Comparison of ENCODE assay signal across 12 mouse cellular contexts in the genomic region with DNA sequence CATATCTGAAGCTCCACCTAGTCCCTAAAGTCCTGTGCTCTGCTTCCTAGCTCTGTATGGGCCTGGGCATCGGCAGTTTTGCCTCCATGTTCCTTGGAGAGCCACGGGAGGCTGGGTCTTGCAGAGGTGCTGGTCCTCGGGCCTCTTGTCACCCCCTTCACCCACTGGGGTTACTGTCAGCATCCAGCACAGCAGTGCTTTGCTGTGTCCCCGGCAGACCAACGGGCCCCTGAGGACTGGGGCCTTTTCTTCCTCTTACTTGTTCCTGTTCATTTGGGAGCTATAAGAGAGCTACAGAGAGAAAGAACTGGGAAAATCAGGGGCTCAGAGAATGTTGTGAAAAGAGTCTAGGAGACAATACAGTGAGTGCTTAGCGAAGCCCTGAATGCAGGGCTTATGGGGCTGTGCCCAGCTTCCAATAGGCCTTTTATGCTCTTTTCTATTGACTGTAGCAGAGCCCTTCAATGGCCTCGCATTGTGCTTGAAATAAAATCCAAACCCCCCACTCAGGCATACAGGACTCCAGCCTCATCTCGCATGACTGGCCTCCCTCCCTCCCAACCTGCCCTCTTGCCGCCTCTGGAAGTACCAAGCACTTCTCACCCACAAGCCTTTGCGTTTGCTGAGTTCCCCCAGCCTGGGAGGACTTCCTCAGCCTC.
A peak's percentile ranks its signal among the peaks of the same experiment; 100 is the strongest.
DNase-seq lines count a peak whose midpoint lies in the region; ATAC-seq and TF ChIP-seq lines count a peak whose summit lies in the region.
"Had no signal": no experiment of that assay in that cellular context is flagged by ENCODE, and none has a peak within 500 bp of the region (broad histone marks: within the 10 kb centered on the region; RNA-seq: fewer than 3 reads in every experiment).

No protein-coding gene starts in this region.

- H3K4me3 ChIP-seq in forebrain, postnatal 0 days (ENCODE audit: low read depth, low read length): no peak overlapping the region
- H3K4me3 ChIP-seq in midbrain, embryonic 11.5 days (ENCODE audit: low read depth, low read length): no peak overlapping the region
- no peak overlapping the region for H3K4me3 ChIP-seq in olfactory bulb, adult 2 months (ENCODE audit: insufficient read depth, low read depth, low read length)
- no peak overlapping the region for H3K4me3 ChIP-seq in liver, embryonic 11.5 days (ENCODE audit: low read depth, low read length)
- H3K4me3 ChIP-seq: limb, embryonic 12.5 days had no signal

- peak; percentile 4 to 7 for DNase-seq in layer of hippocampus, adult 8-10 months (ENCODE audit: low spot score in 2 of 2)
- DNase-seq in layer of hippocampus, adult 9-10 months (ENCODE audit: low spot score): no peak
- DNase-seq in forebrain, postnatal 0 days: peak; percentile 47
- peak; percentile 93 for DNase-seq in midbrain, embryonic 11.5 days (ENCODE audit: low spot score, missing footprints)
- DNase-seq in kidney, adult 8-10 months: no peak
- DNase-seq in urinary bladder, postnatal 14 days (ENCODE audit: low spot score): no peak
- no peak for DNase-seq in liver, embryonic 11.5 days (ENCODE audit: low spot score)
- DNase-seq: heart, adult 18-20 months; lung, embryonic 14.5 days had no signal

- no peak overlapping the region for H3K4me2 ChIP-seq in forebrain, postnatal 0 days (ENCODE audit: low read depth)
- H3K4me2 ChIP-seq in midbrain, embryonic 11.5 days: no peak overlapping the region
- no peak overlapping the region for H3K4me2 ChIP-seq in liver, embryonic 11.5 days
- H3K4me2 ChIP-seq: limb, embryonic 12.5 days; lung, embryonic 14.5 days had no signal

- H3K36me3 ChIP-seq in forebrain, postnatal 0 days (ENCODE audit: insufficient read depth): no peaks in the 10 kb centered on the region
- H3K36me3 ChIP-seq in midbrain, embryonic 11.5 days (ENCODE audit: control insufficient read depth, insufficient read depth, low read length): no peaks in the 10 kb centered on the region
- H3K36me3 ChIP-seq in liver, embryonic 11.5 days (ENCODE audit: control insufficient read depth, insufficient read depth, low read length): no peaks in the 10 kb centered on the region
- H3K36me3 ChIP-seq: G1E; limb, embryonic 12.5 days had no signal

- H3K9ac ChIP-seq in forebrain, postnatal 0 days: no peak overlapping the region
- H3K9ac ChIP-seq in midbrain, embryonic 11.5 days (ENCODE audit: low read length): peak overlapping the region; percentile 34; the same call in 1 of the 2 replicates
- H3K9ac ChIP-seq in liver, embryonic 11.5 days (ENCODE audit: low read depth, low read length): no peak overlapping the region
- H3K9ac ChIP-seq: limb, embryonic 12.5 days; lung, embryonic 14.5 days had no signal

- no peaks in the 10 kb centered on the region for H3K9me3 ChIP-seq in forebrain, postnatal 0 days (ENCODE audit: low read length)
- no peaks in the 10 kb centered on the region for H3K9me3 ChIP-seq in midbrain, embryonic 11.5 days (ENCODE audit: control insufficient read depth, low read length)
- H3K9me3 ChIP-seq in liver, embryonic 11.5 days (ENCODE audit: control insufficient read depth, low read length): no peaks in the 10 kb centered on the region
- H3K9me3 ChIP-seq: limb, embryonic 12.5 days had no signal

- WGBS in forebrain, postnatal 0 days: 14% methylated on average over 10 of the region's 10 CpGs
- WGBS in midbrain, embryonic 11.5 days: 8% methylated on average over 10 of the region's 10 CpGs
- 49% methylated on average over 10 of the region's 10 CpGs for WGBS in olfactory bulb, adult 2 months
- WGBS in liver, embryonic 11.5 days: 65% methylated on average over 10 of the region's 10 CpGs

- TF ChIP-seq CTCF in forebrain, postnatal 0 days (IDR thresholded peaks at IDR 0.05; ENCODE audit: low read depth): no peak
- no peak for TF ChIP-seq CTCF in olfactory bulb, adult 2 months (IDR thresholded peaks at IDR 0.05; ENCODE audit: insufficient read depth, low read depth, low read length)

- ATAC-seq in forebrain, postnatal 0 days: peak; percentile 92
- ATAC-seq in midbrain, embryonic 11.5 days (ENCODE audit: low FRiP score): peak; percentile 91
- no peak for ATAC-seq in liver, embryonic 11.5 days (replicated peaks; ENCODE audit: low FRiP score)

- H3K27ac ChIP-seq in forebrain, postnatal 0 days (ENCODE audit: low read depth, low read length): peak overlapping the region; percentile 70
- H3K27ac ChIP-seq in midbrain, embryonic 11.5 days (ENCODE audit: low read depth, low read length): peak overlapping the region; percentile 96
- peak overlapping the region; percentile 31; the same call in 1 of the 2 replicates for H3K27ac ChIP-seq in olfactory bulb, adult 2 months (ENCODE audit: insufficient read depth, low read depth, low read length)
- no peak overlapping the region for H3K27ac ChIP-seq in liver, embryonic 11.5 days (ENCODE audit: low read depth, low read length)
- H3K27ac ChIP-seq: limb, embryonic 12.5 days had no signal

- H3K4me1 ChIP-seq in forebrain, postnatal 0 days (ENCODE audit: insufficient read depth): no peaks in the 10 kb centered on the region
- peaks cover 31% of the 10 kb centered on the region for H3K4me1 ChIP-seq in midbrain, embryonic 11.5 days (ENCODE audit: control insufficient read depth, insufficient read depth, low read length)
- no peaks in the 10 kb centered on the region for H3K4me1 ChIP-seq in olfactory bulb, adult 2 months (ENCODE audit: control insufficient read depth, insufficient read depth, low read length)
- H3K4me1 ChIP-seq in liver, embryonic 11.5 days (replicated peaks; ENCODE audit: control insufficient read depth, insufficient read depth, low read length): no peaks in the 10 kb centered on the region

- no peak for TF ChIP-seq POLR2A in olfactory bulb, adult 2 months (IDR thresholded peaks at IDR 0.05; ENCODE audit: insufficient read depth, low read depth, low read length)

- no peaks in the 10 kb centered on the region; the same call in none of the 2 replicates for H3K27me3 ChIP-seq in forebrain, postnatal 0 days (ENCODE audit: insufficient read depth, low read length)
- H3K27me3 ChIP-seq in midbrain, embryonic 11.5 days (ENCODE audit: control insufficient read depth, insufficient read depth, low read length): peaks cover 8% of the 10 kb centered on the region; the same call in 1 of the 2 replicates
- H3K27me3 ChIP-seq in liver, embryonic 11.5 days (replicated peaks; ENCODE audit: control insufficient read depth, insufficient read depth, low read length): no peaks in the 10 kb centered on the region; the same call in 1 of the 2 replicates

Comparison
In these comparisons a context has a peak if more than half of its experiments do, and no peak if none do; other contexts are left out.
1. DNase-seq: peak in layer of hippocampus, adult 8-10 months (2 of 2), forebrain, postnatal 0 days (single experiment) and midbrain, embryonic 11.5 days (single experiment); none in layer of hippocampus, adult 9-10 months (single experiment), kidney, adult 8-10 months (0 of 2), urinary bladder, postnatal 14 days (single experiment) and liver, embryonic 11.5 days (single experiment).